Mouse (Mus musculus): Measurements from ENCODE around the gene Dner.

Gene Dner

DNA sequence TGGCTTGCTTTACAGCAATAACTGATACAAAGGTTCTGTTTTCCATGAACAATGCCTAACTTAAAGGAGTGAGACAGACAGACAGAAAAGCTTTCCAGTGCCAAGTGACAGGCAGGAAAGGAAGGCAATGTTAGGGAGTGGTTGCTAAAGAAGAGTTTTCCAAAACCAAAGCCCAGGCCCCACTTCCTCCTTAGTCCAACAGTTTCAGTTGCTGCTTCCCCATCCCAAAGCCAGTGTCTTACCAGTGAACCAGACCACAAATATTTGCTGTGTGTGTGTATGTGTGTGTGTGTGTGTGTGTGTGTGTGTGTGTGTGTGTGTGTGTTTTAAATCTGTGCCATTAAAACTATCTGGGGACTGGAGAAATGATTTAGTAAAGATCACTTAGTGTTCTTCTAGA lies 258.5 kb downstream of the Dner start:
- DNase-seq = no peak

- DNase-seq = no peak
Observed at GRCm38 (mm10) chr1:84436281-84436680, 259.7 kb downstream of the Dner start.

GRCm38 (mm10) chr1:84433291-84433980 lies 262.6 kb downstream of the Dner start:
- no peak for DNase-seq

DNA sequence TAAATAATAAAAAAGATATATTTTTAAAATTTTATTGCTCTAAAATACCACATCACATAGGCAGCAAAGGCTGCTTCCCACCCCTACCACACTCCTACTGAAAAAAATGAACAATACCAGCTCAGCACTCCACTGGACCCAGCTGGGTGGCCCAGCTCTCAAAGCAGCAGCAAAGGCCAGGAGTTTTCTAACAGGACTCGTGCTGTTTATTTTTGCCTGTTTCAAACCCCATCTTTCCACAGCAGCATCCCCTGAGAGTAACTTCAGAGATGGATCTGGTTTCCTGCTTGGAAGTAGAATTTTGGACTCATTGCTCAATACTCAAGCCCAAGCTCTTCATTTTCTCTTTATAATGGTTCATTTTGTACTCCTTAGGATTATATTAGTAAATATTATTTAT lies 263.7 kb downstream of the Dner start:
- DNase-seq = no peak

DNA sequence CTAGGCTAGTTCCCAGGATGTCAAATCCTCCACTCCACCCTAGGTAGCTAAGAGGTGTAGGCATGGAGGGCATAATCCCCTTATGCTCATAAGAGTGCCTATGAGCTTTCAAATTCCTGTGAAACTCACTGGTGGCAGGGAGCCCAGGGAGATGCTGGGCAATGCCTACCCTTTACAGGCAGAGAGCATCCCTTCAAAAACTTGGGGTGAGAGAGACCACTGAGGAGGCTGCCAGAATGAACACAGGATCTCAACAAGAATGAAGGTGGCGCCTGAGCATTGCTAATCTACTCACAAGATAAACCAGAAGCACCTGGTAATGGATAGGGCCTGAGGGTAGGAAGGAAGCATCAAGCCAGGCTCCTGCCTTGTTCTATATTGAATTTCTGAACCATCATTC lies 267.7 kb downstream of the Dner start:
- no peak for DNase-seq

DNA sequence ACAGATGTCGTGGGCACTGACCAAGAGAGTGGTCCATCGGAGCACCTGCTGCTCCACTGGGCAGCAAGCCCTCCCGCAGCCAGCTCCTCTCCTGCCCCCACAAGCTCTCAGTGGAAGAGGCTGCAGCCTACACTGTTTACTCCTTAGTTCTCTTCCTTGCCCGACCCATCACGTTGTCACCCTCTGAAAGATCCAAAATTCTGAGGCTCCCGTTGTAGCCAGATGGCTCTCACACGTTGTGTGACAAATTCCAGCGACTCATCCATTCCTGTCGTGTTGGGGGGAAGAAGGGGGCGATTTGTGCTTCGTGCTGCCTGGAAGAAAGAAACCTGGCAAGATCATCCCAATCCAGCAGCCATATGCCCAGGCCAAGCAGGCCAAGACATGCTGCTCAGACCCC lies 268.3 kb downstream of the Dner start:
- no peak for DNase-seq

DNA sequence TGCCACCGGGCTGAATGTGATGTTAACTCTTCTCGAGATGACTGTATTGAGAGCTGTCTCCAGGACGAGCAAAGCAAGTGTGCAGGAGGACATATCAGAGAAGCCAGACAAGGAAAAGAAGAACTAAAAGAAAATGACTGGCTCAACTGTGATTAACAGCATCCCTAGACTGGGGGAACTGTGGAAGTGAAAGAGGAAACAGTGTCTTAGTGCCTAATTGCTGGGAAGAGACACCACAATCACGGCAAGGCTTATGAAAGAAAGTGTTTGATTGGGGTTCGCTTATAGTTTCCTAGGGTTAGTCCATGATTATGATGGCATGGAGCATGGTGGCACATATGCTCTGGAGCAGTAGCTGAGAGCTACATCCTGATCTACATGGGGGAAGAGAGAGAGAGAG lies 269.3 kb downstream of the Dner start:
- no peak for DNase-seq

DNA sequence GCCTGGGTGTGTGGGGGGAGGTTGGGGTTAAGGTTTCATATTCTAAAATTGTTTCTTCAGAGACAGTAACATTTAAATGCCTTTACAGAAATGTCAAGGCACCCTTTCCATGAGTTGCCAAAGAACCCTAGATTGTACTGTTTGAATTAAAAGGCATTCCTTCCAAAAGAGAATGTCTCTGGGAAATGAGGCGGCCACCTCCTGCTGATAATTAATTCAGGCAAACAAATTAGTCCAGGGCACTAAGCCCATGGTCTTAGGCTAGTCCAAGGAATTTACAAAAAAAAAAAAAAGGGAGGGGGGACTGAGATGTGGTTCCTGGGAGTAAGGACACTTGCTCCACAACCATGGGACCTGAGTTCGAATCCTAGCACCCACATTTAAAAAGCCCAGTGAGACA lies 273.1 kb downstream of the Dner start:
- DNase-seq = no peak

GRCm38 (mm10) chr1:84421845-84422244 lies 274.2 kb downstream of the Dner start:
- DNase-seq = no peak

GRCm38 (mm10) chr1:84419416-84419815 lies 276.6 kb downstream of the Dner start:
- no peak for DNase-seq

GRCm38 (mm10) chr1:84418511-84418910 lies 277.5 kb downstream of the Dner start:
- no peak for DNase-seq

- DNase-seq = no peak
Observed at GRCm38 (mm10) chr1:84417761-84418238, 278.2 kb downstream of the Dner start.

GRCm38 (mm10) chr1:84417276-84417675 lies 278.7 kb downstream of the Dner start:
- no peak for DNase-seq

- DNase-seq = no peak
Observed at GRCm38 (mm10) chr1:84414464-84414863, 281.6 kb downstream of the Dner start.

- DNase-seq = no peak
Observed at GRCm38 (mm10) chr1:84409514-84409913, 286.5 kb downstream of the Dner start.

DNA sequence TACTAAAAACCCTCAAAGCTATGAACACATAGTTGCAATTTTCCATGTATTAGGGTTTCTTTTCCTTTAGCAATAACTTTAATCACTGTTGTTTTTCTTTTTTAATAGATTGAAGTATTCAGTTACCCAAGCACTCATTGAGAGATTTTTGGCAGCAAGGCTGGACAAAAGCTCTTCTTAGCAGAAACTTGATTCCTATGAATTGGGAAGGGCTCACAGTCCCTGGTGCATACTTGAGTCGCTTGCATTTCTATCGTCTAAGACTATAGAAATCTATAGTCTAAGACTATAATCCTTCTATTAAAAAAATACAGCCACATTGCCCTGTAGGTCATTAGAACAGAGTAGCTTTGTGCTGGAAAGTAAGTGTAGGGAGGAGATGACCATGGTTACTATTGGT lies 287.1 kb downstream of the Dner start:
- DNase-seq = no peak

GRCm38 (mm10) chr1:84406891-84407290 lies 289.1 kb downstream of the Dner start:
- no peak for DNase-seq

- no peak for DNase-seq
Observed at GRCm38 (mm10) chr1:84405551-84406290, 290.3 kb downstream of the Dner start.

DNA sequence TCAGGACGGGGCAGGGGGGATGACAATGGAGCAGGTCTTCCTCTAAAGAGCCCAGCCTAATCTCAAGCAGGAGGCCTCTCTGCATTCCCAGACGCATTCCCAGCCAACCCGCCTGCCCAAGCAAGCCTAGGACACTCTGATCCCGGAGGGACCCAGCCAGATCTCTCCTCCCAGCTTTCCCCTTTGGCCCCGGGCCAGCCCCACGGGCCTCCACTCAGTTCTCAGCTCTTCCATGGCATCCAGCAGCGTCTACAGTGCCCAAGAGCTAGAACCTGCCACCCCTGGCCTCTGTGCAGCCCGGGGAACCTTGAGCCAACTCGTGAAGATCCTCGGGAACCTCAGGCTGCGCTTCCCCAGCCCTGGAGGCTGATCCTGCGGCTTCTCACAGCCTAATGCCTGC lies 291.1 kb downstream of the Dner start:
- no peak for DNase-seq

DNA sequence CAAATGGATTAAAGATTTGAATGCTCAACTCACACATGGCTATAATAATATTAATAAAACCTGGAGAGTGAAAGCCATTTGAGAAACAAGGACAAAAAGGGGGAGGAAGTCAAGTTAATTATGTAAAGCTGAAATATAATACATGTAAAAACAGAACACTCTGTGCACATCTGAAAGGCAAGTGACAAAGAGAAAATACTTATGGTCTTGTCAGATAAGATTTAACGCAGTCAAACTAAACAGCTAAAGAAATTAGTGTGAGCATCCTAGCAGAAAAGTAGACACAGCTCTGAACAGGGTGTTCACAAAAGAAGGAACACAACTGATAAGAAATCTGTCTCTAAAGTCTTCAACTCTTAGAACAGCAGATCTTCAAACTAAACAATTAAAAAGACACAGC lies 293.9 kb downstream of the Dner start:
- DNase-seq = no peak

GRCm38 (mm10) chr1:84399671-84400070 lies 296.4 kb downstream of the Dner start:
- no peak for DNase-seq

- no peak for DNase-seq
Observed at GRCm38 (mm10) chr1:84399118-84399517, 296.9 kb downstream of the Dner start.

DNA sequence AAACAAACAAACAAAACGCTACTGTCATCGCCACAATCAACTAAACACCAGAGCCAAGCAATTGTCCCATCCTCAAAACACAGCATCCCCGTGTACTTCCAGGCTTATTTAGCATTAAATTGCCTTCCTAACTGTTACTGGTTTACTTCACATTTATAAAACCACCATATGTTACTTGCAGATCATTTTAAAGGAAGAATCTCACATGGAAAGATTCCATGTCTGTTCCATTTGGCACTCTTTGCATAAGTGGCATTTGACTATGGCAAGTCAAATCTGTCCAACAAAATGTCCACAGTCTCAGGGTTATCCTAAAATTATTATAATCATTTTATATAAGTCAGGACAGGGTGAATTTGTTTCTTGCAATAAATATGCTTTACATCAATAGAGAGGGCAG lies 299.2 kb downstream of the Dner start:
- no peak for DNase-seq

DNA sequence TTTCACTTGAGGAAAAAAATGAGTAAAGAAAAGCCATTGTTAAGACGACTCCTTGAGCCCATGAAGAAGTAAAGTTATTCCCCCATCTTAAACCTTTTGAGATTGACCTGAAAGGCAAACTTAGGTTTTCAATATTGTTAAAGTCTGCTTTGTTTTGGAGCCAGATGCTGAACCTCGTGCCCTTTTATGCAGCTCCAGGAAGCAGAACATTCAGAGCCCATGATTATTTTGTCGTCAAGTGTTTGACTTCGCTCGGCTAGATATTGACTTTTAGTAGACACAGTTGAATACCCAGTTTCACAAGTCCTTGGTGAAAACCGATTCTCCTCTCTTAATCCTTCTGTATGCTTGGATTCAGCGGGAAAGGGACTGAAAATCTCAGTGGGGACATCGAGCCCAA lies 300.1 kb downstream of the Dner start:
- no peak for DNase-seq

DNA sequence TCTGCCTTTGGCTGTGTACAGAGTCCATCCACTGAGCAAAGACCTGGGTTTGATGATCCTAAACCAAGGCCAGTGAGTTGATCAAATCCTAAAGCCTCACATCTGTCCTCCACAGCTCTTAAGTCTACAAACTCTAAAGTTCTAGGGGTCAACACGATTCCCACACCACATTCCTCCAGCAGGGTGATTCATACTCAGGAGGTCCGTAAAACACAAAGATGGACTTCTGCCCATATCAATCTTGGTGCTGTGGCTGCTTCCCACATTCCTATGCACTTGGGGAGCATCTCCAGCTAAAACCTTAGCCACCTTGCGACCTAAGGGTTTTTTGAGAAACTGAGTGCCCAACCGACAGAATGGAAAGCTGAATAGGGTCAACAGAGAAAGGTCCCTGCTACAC lies 305.1 kb downstream of the Dner start:
- no peak for DNase-seq

Data from thymus, postnatal 36 days (tissue).